Mouse (Mus musculus) liver, postnatal 0 days (tissue): ENCODE measurements around the gene Disp3.

Experiments used
- CTCF ChIP-seq: sonication (generic); IDR thresholded peaks from 2 replicates; pipeline ENCODE4 v1.5.1; 2016; ENCODE audit warnings: antibody characterized with exemption, low read depth
- EP300 ChIP-seq: IDR thresholded peaks from 2 replicates; pipeline ENCODE4 v1.6.1; 2016; ENCODE audit warnings: antibody characterized with exemption, low read depth, mild to moderate bottlenecking

DNA sequence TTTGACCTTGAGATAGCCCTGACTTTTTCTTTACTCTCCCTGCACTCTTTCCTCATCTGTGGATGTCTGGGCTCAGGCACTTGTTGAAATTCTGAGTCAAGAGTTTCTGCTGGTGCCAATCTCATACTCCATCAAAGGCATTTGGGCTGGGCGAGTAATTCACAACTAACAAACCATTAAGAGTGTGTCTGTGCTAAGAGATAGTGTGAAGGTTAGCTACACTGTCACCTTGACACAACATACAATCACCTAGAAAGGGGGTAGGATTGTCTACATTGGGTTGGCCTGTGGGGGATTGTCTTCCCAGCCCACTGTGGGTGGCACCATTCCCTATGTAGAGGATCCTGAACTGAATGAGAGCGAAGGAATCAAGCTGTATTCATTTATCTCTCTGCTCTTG, 84.2 kb downstream of the Disp3 start:
- no peak for TF ChIP-seq CTCF
- TF ChIP-seq EP300 = no peak
